Mouse (Mus musculus): ENCODE results near the gene Il1rl2. TPM values are rescaled to one million over a fixed set of nuclear protein-coding genes. Genes with fewer than 3 reads are reported as not detected.

The Il1rl2 gene
- polyA plus RNA-seq, 1 experiment from 2014 or later, result 8.1 TPM

DNA sequence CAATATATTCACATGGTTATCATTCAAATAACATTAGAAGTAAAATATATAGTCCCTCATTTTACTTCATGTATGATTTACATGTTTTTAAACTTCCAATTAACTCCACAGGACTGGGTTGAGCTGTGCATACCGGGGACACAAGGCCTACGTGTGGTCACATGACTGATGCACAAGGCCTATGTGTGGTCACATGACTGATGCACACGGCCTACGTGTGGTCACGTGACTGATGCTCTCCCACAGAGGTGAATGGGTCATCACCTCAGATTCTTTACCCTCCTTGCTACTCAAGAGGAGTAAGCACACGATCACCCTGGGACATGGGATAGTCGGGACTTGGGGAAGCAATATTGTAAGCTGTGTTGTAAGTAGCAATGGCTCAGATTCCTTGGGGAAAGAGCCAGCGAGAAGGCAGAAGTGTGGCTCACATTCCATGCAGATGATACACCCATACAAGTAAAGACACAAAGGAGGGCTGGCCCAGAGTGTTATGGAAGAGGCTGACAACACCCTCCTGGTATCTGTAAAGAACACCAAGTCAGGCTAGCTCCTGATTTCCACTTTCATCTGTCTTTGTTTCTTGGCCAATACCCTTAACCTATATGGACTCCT is 60.6 kb downstream of the Il1rl2 start:
- H3K4me1 ChIP-seq, result no peaks in the 10 kb centered on the region
- no peak overlapping the region for H3K4me2 ChIP-seq (replicated peaks)
- no peak for ATAC-seq (ENCODE audit: insufficient number of reproducible peaks, insufficient read depth, low FRiP score, low TSS enrichment)
- H3K27me3 ChIP-seq, result no peaks in the 10 kb centered on the region
- no peak overlapping the region for H3K4me3 ChIP-seq
- no peak overlapping the region for H3K9ac ChIP-seq
- H3K27ac ChIP-seq, result no peak overlapping the region
- WGBS, result 89% methylated on average over 8 of the region's 8 CpGs
- H3K9me3 ChIP-seq, result no peaks in the 10 kb centered on the region
- no peaks in the 10 kb centered on the region for H3K36me3 ChIP-seq

DNA sequence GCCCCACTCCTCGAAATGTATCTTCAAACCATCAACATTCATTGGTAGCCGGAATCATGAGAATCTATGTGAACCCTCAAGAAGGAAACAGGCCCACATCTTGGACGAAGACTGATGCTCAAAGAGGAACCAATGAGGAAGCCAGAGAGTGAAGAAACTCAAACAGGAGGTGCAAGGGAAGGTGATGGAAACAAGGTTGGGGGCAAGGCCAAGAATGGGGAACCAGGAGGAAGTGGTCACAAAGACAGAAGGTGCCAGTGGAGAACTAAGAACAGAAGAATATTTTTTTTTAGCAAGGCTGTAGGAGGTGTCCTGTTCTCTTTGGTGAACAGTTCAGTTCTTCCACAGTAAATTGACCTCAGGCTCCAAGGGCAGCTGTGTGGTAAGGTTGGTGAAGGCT is 67.0 kb downstream of the Il1rl2 start:
- ATAC-seq (ENCODE audit: insufficient number of reproducible peaks, insufficient read depth, low FRiP score, low TSS enrichment), result no peak
- Histone ChIP-seq H3K9me3 (no peaks in the 10 kb centered on the region), H3K4me1 (no peaks in the 10 kb centered on the region), H3K27ac (no peak overlapping the region), H3K4me2 (replicated peaks) (no peak overlapping the region), H3K4me3 (no peak overlapping the region), H3K27me3 (no peaks in the 10 kb centered on the region), H3K36me3 (no peaks in the 10 kb centered on the region), H3K9ac (no peak overlapping the region)
- 84% methylated on average over 3 of the region's 3 CpGs for WGBS

DNA sequence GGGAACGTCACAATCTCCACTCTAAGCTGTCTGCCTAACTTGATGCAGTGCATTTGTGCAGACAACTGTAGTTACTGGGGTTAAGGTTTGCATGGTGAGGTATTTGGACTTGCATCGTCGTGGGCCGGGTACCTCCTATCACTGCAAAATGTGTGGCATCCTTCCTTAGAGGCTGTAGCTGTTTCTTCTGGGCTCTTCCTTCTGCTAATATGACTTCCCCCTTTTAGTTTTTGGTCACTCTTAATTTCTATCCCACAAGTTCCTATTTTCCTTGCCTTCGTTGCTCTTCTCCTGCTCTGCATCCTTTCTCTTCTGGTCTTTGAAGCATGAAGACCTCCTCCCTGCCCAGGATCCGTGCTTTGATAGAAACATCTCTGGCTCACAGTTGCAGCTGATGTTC is 68.1 kb downstream of the Il1rl2 start:
- no peak for ATAC-seq (ENCODE audit: insufficient number of reproducible peaks, insufficient read depth, low FRiP score, low TSS enrichment)
- WGBS, result 87% methylated on average over 6 of the region's 6 CpGs
- no peak overlapping the region for H3K4me3 ChIP-seq

DNA sequence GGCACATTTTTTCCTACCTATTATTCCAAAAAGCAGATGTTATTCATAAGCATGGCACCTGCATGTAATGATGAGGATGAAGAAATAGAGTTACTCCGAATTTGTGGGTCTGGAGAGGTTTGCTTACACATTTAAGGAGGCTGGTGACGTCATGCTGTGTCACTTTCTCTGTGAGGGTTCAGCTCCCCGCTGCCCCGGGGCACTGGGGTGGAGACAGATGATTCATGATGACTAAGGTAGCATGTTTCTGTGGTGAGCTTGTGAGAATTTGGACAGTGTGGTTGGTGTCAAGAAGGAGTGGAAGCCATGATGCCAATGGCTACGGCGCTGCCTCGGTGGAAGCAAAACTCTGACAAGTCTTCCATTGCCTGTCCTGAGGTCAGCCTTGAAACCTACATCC is 68.8 kb downstream of the Il1rl2 start:
- no peaks in the 10 kb centered on the region for H3K9me3 ChIP-seq
- no peak overlapping the region for H3K4me3 ChIP-seq
- H3K4me2 ChIP-seq (replicated peaks), result no peak overlapping the region
- H3K27me3 ChIP-seq, result no peaks in the 10 kb centered on the region
- H3K27ac ChIP-seq, result no peak overlapping the region
- no peaks in the 10 kb centered on the region for H3K36me3 ChIP-seq
- no peak for ATAC-seq (ENCODE audit: insufficient number of reproducible peaks, insufficient read depth, low FRiP score, low TSS enrichment)
- WGBS, result 85% methylated on average over 7 of the region's 7 CpGs
- H3K4me1 ChIP-seq, result no peaks in the 10 kb centered on the region
- H3K9ac ChIP-seq, result no peak overlapping the region

More for the DNA sequence above, 68.1 kb downstream of the Il1rl2 start:
- no peaks in the 10 kb centered on the region for H3K36me3 ChIP-seq
- no peak overlapping the region for H3K27ac ChIP-seq
- no peaks in the 10 kb centered on the region for H3K9me3 ChIP-seq
- no peaks in the 10 kb centered on the region for H3K4me1 ChIP-seq
- H3K4me2 ChIP-seq (replicated peaks), result no peak overlapping the region
- no peak overlapping the region for H3K9ac ChIP-seq
- H3K27me3 ChIP-seq, result no peaks in the 10 kb centered on the region

DNA sequence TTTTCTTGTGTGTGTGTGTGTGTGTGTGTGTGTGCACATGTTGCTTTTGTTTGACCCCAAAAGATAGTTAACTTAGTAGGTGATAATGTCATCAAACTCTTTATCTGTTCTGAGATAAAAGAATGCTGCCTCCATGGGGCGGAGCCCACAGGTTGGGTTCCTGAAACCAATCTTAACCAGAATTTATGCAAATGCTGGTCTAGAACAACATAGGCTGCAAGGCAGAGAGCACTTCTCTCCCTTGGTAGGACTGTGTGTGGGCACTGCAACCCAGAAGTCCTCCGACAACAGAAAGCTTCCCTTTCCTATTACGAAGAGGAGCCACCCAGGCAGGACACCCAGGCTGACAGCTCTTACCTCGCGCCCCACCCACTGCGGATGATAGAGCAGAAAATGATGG is 75.2 kb downstream of the Il1rl2 start:
- no peak overlapping the region for H3K4me2 ChIP-seq (replicated peaks)
- ATAC-seq (ENCODE audit: insufficient number of reproducible peaks, insufficient read depth, low FRiP score, low TSS enrichment), result no peak
- WGBS, result 93% methylated on average over 6 of the region's 6 CpGs
- H3K9ac ChIP-seq, result no peak overlapping the region
- H3K4me3 ChIP-seq, result no peak overlapping the region
- H3K36me3 ChIP-seq, result no peaks in the 10 kb centered on the region
- no peak overlapping the region for H3K27ac ChIP-seq
- H3K27me3 ChIP-seq, result no peaks in the 10 kb centered on the region
- no peaks in the 10 kb centered on the region for H3K4me1 ChIP-seq
- H3K9me3 ChIP-seq, result no peaks in the 10 kb centered on the region

DNA sequence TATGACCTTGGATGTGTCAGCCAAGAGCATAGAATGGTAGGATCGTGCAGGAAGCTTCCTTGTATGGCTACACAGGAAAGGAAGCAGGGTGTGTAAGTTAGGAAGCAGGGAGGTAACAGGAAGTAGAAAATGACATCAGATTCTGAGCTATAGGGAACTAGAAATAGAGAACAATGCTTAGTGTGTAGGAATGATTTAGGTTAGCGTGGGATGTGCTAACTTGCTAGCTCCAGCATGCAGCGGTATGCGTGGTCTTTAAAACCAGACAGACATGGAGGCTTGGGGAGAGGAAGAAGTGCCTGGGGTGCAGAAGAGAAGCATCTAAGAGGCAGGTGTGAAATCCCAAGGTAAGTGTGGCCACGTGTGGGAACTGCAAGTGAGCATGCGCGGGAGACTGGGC is 80.3 kb downstream of the Il1rl2 start:
- Histone ChIP-seq H3K4me2 (replicated peaks) (no peak overlapping the region), H3K27ac (no peak overlapping the region), H3K4me1 (no peaks in the 10 kb centered on the region), H3K9ac (no peak overlapping the region), H3K27me3 (no peaks in the 10 kb centered on the region), H3K36me3 (no peaks in the 10 kb centered on the region), H3K4me3 (no peak overlapping the region), H3K9me3 (no peaks in the 10 kb centered on the region)
- no peak for ATAC-seq (ENCODE audit: insufficient number of reproducible peaks, insufficient read depth, low FRiP score, low TSS enrichment)
- 81% methylated on average over 7 of the region's 7 CpGs for WGBS

DNA sequence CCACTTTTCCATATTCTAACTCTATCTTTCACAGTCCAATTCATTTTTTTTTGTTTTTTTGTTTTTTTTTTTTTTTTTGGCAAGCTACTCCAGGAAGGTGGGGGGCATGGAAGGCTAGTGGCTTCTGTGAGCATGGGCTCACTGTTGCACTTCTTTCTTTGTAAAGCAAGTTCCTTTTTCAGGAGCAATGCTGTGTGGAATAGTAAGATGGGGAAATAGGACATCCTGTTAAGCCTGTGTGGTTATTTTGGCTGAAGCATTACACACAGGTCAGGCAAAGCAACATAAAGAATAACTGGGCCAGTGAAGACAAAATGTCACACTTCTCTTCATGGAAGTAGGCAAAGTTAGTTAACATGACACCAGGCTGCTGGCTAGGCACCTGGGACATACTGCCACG is 85.5 kb downstream of the Il1rl2 start:
- no peaks in the 10 kb centered on the region for H3K4me1 ChIP-seq
- 60% methylated on average over 1 of the region's 1 CpGs for WGBS
- no peaks in the 10 kb centered on the region for H3K27me3 ChIP-seq
- H3K9ac ChIP-seq, result no peak overlapping the region
- no peak for ATAC-seq (ENCODE audit: insufficient number of reproducible peaks, insufficient read depth, low FRiP score, low TSS enrichment)
- H3K36me3 ChIP-seq, result no peaks in the 10 kb centered on the region
- no peak overlapping the region for H3K4me2 ChIP-seq (replicated peaks)
- no peak overlapping the region for H3K4me3 ChIP-seq
- H3K9me3 ChIP-seq, result no peaks in the 10 kb centered on the region
- no peak overlapping the region for H3K27ac ChIP-seq

DNA sequence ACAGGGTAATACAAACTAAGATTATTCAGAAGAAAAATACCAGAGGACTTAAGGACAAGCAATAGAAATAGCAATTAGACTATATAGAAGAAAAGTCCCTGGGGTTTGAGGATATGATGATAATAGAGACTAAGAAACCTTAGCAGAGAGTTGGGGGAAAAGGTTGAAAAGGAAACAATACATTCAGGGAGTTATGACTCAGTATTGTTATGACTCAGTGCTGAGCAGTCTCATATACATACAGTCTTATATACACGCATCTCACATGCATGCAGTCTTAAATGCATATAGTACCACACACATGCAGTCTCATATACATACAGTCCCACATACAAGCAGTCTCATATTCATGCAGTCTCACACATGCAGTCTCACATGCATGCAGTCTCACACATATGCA is 88.6 kb downstream of the Il1rl2 start:
- WGBS, result 90% methylated on average over 1 of the region's 1 CpGs

DNA sequence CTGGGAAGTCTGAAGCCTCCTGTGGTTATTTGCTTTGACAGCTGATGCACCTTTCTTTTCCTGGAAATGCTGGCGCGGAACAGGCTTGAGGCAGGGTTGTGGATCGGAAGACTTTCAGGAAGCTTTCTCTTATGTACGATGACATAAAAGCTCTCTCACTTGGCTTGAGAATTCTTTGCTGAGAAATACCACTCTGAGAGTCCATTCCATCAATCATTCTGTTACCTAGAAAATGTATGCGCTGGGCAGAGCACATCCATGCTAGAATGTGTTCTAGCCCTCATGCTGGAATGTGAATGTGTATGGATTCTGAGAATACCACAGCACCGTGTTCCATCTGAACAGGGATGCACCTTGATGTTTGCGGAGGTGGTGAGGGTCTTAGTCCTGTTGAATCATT is 89.9 kb downstream of the Il1rl2 start:
- H3K36me3 ChIP-seq, result no peaks in the 10 kb centered on the region
- WGBS, result 88% methylated on average over 7 of the region's 7 CpGs
- ATAC-seq (ENCODE audit: insufficient number of reproducible peaks, insufficient read depth, low FRiP score, low TSS enrichment), result no peak

More for the DNA sequence above, 88.6 kb downstream of the Il1rl2 start:
- ATAC-seq (ENCODE audit: insufficient number of reproducible peaks, insufficient read depth, low FRiP score, low TSS enrichment), result no peak
- Histone ChIP-seq H3K9me3 (no peaks in the 10 kb centered on the region), H3K27ac (no peak overlapping the region), H3K36me3 (no peaks in the 10 kb centered on the region), H3K4me2 (replicated peaks) (no peak overlapping the region), H3K4me1 (no peaks in the 10 kb centered on the region), H3K9ac (no peak overlapping the region), H3K27me3 (no peaks in the 10 kb centered on the region), H3K4me3 (no peak overlapping the region)

DNA sequence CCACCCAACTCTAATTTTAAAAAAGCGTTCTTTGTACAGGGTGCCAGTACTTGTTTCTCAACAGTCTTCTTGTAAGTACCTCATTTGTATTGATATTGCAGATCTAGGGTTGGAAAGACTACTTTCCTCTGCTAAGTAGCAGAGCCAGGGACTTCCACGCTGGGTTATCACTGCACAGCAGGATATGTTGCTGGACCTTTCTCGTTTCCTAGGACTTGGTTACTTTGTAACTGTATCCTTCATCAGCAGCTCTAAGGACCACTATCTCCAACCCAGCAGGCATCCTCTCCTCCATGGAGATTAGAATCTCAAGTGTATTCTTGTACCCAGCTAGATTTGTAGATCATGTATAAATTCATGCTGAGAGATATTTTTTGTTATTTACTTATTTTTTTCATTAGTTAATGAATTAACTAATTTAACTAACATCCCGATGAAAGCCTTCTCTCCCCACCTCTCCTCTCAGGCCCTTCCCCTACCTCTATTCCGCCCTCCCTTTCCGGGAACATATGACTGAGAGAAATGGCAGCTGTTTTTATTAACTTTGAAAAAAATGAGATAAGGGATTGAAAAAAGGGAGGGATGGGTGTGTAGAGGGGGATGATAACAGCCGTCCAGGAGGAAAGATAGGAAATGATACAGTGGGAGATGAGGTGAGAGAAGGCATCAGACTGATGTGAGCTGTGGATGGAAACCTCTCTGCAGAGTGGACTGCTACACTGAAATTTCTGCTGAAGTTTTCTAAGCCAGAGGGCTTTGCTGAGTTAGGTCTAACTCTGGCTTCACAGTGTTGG is 90.7 kb downstream of the Il1rl2 start:
- Histone ChIP-seq H3K4me3 (no peak overlapping the region), H3K4me1 (no peaks in the 10 kb centered on the region), H3K9me3 (no peaks in the 10 kb centered on the region), H3K9ac (no peak overlapping the region), H3K4me2 (replicated peaks) (no peak overlapping the region), H3K27ac (no peak overlapping the region), H3K27me3 (no peaks in the 10 kb centered on the region), H3K36me3 (no peaks in the 10 kb centered on the region)
- WGBS, result 64% methylated on average over 7 of the region's 7 CpGs
- ATAC-seq (ENCODE audit: insufficient number of reproducible peaks, insufficient read depth, low FRiP score, low TSS enrichment), result no peak

More for the DNA sequence above, 89.9 kb downstream of the Il1rl2 start:
- no peaks in the 10 kb centered on the region for H3K27me3 ChIP-seq
- H3K4me2 ChIP-seq (replicated peaks), result no peak overlapping the region
- no peak overlapping the region for H3K9ac ChIP-seq
- H3K27ac ChIP-seq, result no peak overlapping the region
- no peak overlapping the region for H3K4me3 ChIP-seq
- no peaks in the 10 kb centered on the region for H3K4me1 ChIP-seq
- H3K9me3 ChIP-seq, result no peaks in the 10 kb centered on the region

DNA sequence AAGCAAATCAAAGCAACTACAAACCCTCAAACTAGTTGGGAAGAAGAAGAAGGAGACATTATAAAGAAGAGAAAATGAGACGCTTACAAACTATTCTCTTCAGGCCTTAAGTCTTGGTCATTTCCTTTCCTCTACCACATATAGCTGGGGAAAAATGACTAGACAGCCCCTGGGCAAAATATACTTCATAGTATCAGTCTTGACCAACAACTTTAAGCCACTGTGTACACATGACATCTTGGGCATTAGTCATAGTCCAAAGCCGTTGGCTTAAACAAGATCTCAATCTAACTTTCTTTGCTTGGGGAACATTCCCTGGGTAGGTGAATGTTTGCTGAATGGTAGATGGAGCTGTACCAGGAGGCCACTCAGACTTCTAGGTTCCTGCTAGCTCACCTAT is 92.6 kb downstream of the Il1rl2 start:
- ATAC-seq (ENCODE audit: insufficient number of reproducible peaks, insufficient read depth, low FRiP score, low TSS enrichment), result no peak
- Histone ChIP-seq H3K4me1 (no peaks in the 10 kb centered on the region), H3K9me3 (no peaks in the 10 kb centered on the region), H3K27ac (no peak overlapping the region), H3K4me3 (no peak overlapping the region), H3K9ac (no peak overlapping the region), H3K27me3 (no peaks in the 10 kb centered on the region), H3K36me3 (no peaks in the 10 kb centered on the region), H3K4me2 (replicated peaks) (no peak overlapping the region)
- WGBS, result 90% methylated on average over 2 of the region's 2 CpGs

All from embryonic facial prominence, embryonic 12.5 days (tissue).